Mouse (Mus musculus) urinary bladder, postnatal 0 days (tissue): ENCODE measurements around the gene Gm7358. TPM values are rescaled to one million over a fixed set of nuclear protein-coding genes. Genes with fewer than 3 reads are reported as not detected.

Experiments
- polyA plus RNA-seq: library from polyadenylated mRNA; unstranded; fragments of >200 nt; fragmentation: Nextera tagmentation; extraction: Ambion mirVana; gene quantifications from 2 replicates; pipeline ENCODE4 v1.2.1, GENCODE M21; 2015

Gm7358 gene
- polyA plus RNA-seq, result not detected in 2 replicates

GRCm38 (mm10) chr17:14059431-14059830 is at the start of gene Gm7358:
Gm7358 (minus strand) TSS chr17:14059531.

Other genes with a start within 250 kb of the Gm7358 start
- not detected in 2 replicates for gene Gm7168, start 111.2 kb downstream of the Gm7358 start, polyA plus RNA-seq
- not detected in 2 replicates for gene Gm7356, start 55.8 kb downstream of the Gm7358 start, polyA plus RNA-seq
- 0.65 and 1.1 TPM in 2 replicates for gene Dact2, start 144.8 kb upstream of the Gm7358 start, polyA plus RNA-seq
- gene Smoc2, start 220.0 kb upstream of the Gm7358 start, polyA plus RNA-seq, result 122 and 127 TPM in 2 replicates